Mouse (Mus musculus): ENCODE results near the gene Ms4a10.

- TF ChIP-seq CTCF (IDR thresholded peaks at IDR 0.05; ENCODE audit: control insufficient read depth, insufficient read depth, insufficient read length) (no peak), MAX (IDR thresholded peaks at IDR 0.05) (no peak), MYOD1 (IDR thresholded peaks at IDR 0.05; ENCODE audit: control insufficient read depth, insufficient read length, low read depth) (no peak), USF1 (IDR thresholded peaks at IDR 0.05; ENCODE audit: low read depth) (no peak), CEBPB (IDR thresholded peaks at IDR 0.05; ENCODE audit: low read depth) (no peak), FOSL1 (IDR thresholded peaks at IDR 0.05; ENCODE audit: insufficient read depth, low read length, poor library complexity, severe bottlenecking) (no peak), MYOG (IDR thresholded peaks at IDR 0.05; ENCODE audit: control insufficient read depth, extremely low read depth, insufficient read length) (no peak)
These were observed 16.3 kb upstream of the Ms4a10 start for GRCm38 (mm10) chr19:10990751-10991150.

Data from C2C12 (cell line).